Mouse (Mus musculus) spleen, adult 18-20 months (tissue): ENCODE data around the gene Cblb.

ENCODE experiments used
- DNase-seq, 2 experiments: peaks; one replicate each; pipeline ENCODE4 v3.0.0; 2022; ENCODE audit warnings: mixed read lengths in 2 of 2

Cblb gene

DNA sequence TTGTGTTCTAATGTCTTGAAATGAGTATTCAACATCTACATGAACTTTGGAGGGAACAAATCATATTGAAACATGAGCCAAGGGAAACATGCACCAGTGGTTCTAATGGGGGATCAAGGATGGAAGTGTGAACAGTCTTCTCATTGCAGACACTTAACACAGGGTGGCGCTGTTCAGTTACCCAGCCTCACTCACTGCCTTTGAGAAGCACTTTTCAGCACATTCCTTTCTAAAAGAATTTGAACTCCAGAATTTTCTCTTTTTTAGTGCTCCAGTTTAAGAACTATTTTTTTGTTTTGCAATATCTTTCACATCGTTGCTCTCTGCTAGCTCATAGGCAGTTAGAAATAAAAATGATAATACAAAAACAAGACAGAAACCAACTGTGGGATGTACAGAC, 188.0 kb downstream of the Cblb start:
- DNase-seq: peak in 1 of 2 experiments; percentile 11

DNA sequence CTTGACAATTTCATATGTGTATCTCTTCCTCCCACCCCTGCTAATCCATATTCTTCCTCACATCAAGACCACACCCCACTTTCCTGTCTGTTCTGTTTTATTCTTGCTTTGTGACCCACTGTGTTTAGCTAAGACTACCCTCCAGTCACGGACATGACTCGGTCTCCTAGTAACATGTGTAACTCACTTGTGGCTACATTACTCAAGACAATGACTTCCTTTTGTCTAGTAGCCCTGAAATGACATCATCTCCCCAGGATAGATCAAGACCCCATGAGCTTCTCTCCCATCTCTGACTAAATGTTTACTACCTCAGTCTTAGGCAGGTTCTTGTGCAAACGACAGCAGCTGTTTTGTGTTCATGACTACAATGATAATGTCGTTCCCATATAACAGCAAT, 191.9 kb downstream of the Cblb start:
- DNase-seq: no peak

DNA sequence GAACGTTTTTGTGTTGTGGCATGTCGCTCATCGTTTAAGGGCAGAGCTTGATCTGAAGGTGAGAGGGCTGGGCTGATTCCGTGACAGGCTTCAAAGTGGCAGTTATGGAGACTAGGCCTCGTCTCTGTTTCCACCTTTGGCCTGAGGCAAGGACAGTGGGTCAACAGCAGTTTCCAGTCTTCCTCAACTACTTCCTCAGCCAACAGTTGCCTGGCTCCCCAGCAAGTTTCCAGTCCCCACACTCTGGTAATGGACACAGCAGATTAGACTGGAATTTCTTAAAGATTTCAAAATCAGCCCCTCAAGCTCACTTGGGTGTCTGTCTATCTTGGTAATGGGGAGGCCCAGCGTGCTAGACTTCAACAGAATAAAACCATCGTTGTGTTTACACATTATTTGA, 198.4 kb downstream of the Cblb start:
- DNase-seq: no peak

DNA sequence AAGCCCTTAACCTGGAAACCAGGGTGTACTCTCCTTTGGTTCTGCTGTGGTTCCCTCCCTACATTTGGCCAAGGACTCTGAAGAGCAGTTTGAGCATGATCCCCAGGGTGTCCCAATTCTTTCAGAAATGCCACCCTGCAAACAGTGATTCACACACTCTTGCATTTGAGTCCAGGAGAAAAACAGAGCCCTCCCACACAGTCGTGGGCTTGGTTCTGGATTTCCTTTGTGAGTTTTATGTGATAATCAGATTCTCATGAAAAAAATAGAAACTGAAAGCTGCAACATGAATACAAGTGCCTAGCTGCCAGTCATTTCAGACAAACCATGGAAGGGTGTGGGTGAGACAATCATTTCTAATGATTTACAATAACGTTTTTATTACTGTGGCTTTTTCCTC, 198.9 kb downstream of the Cblb start:
- no peak for DNase-seq

GRCm38 (mm10) chr16:52242144-52242543, 211.1 kb downstream of the Cblb start:
- DNase-seq: no peak

- DNase-seq: no peak
Measured at GRCm38 (mm10) chr16:52243421-52243973, 212.5 kb downstream of the Cblb start.

DNA sequence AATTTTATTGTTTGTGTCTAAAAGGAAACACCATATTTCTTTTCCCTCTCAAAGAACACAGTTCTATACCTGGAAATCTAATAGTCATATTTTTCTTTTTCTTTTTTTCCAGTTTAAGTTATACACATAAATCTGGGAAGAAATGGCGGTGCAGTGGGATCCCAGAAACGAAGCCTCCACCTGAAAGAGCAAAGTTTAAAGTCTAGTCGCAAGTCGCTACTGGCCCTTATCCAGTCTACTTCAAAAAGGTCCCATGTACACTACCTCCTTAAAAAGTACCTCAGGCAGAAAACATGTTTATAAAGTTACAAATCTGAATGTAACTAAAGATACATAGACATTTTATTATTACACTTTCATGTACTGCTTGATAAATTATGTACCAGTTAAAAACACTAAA, 219.2 kb downstream of the Cblb start:
- DNase-seq: no peak

GRCm38 (mm10) chr16:52250935-52251334, 219.9 kb downstream of the Cblb start:
- DNase-seq: no peak
